Mouse (Mus musculus) G1E (cell line): ENCODE data around the gene Ank. TPM values are rescaled to one million over a fixed set of nuclear protein-coding genes. Genes with fewer than 3 reads are reported as not detected.

Experiments
- ATAC-seq: 2 replicates; pipeline ENCODE4 v1.8.0; 2016; ENCODE audit warnings: mild to moderate bottlenecking; ENCODE audit not compliant: insufficient number of reproducible peaks, poor library complexity, low FRiP score, severe bottlenecking; ENCODE audit errors: extremely low read depth
- DNase-seq: peaks from one replicate; pipeline ENCODE4 v3.0.0; 2012; ENCODE audit warnings: low spot score
- H3K27me3 ChIP-seq: 2 replicates; pipeline ENCODE4 v1.6.1; 2012; ENCODE audit warnings: mild to moderate bottlenecking, low read length, inconsistent platforms; ENCODE audit not compliant: insufficient read depth
- H3K36me3 ChIP-seq: replicated peaks from 2 replicates; pipeline ENCODE3; 2012; ENCODE audit warnings: mild to moderate bottlenecking, inconsistent platforms
- H3K4me1 ChIP-seq: 2 replicates; pipeline ENCODE4 v1.6.1; 2012; ENCODE audit warnings: low read depth, low read length, inconsistent platforms, mixed read lengths; ENCODE audit not compliant: insufficient read depth
- H3K4me3 ChIP-seq: 2 replicates; pipeline ENCODE4 v1.5.1; 2012; ENCODE audit warnings: low read depth, mild to moderate bottlenecking, inconsistent platforms, low read length, moderate library complexity, mixed read lengths
- H3K9me3 ChIP-seq: replicated peaks from 2 replicates; pipeline ENCODE4 v1.6.1; 2012; ENCODE audit warnings: inconsistent platforms
- CTCF ChIP-seq: IDR thresholded peaks from 2 replicates; pipeline ENCODE4 v1.5.1; 2012; ENCODE audit warnings: low read depth, low read length, inconsistent platforms, mixed read lengths
- GATA1 ChIP-seq: IDR thresholded peaks from 2 replicates; pipeline ENCODE4 v1.6.1; 2012; ENCODE audit warnings: borderline replicate concordance, low read length, inconsistent platforms, mixed read lengths
- GATA2 ChIP-seq: IDR thresholded peaks from 2 replicates; pipeline ENCODE4 v1.6.1; 2012; ENCODE audit warnings: low read depth, low read length, inconsistent platforms, borderline replicate concordance
- POLR2AphosphoS5 ChIP-seq: IDR thresholded peaks from 2 replicates; pipeline ENCODE4 v1.6.1; 2012; ENCODE audit warnings: low read depth, low read length, inconsistent platforms; ENCODE audit not compliant: insufficient replicate concordance
- TAL1 ChIP-seq: conservative IDR thresholded peaks from 2 replicates; pipeline ENCODE4 v1.6.1; 2012; ENCODE audit warnings: low read depth, low read length, inconsistent platforms, mixed read lengths
- polyA plus RNA-seq: library from polyadenylated mRNA; stranded (reverse); fragments of >175 nt; gene quantifications from 2 replicates; pipeline ENCODE4 v1.2.3, GENCODE M21; 2012
- total RNA-seq, 2 experiments: library from RNA; stranded (forward) in 1 of 2; stranded (reverse) in 1 of 2; fragments of 200-1000 nt in 1 of 2; fragments of >200 nt in 1 of 2; fragmentation: Nextera tagmentation in 1 of 2; gene quantifications; 2 replicates each; pipeline ENCODE4 v1.2.3; 2014 to 2017

Gene Ank
- total and polyA plus RNA-seq, 3 experiments, result 37.0 to 145 (median 39.2) TPM

GRCm38 (mm10) chr15:27549878-27550277 is 83.4 kb downstream of the Ank start:
- H3K36me3 ChIP-seq, result peaks cover 93% of the 10 kb centered on the region
- TF ChIP-seq GATA2, result no peak
- no peak for TF ChIP-seq CTCF
- TF ChIP-seq TAL1, result no peak
- no peak for TF ChIP-seq GATA1
- TF ChIP-seq POLR2AphosphoS5, result no peak
- H3K4me1 ChIP-seq, result peaks cover 16% of the 10 kb centered on the region

DNA sequence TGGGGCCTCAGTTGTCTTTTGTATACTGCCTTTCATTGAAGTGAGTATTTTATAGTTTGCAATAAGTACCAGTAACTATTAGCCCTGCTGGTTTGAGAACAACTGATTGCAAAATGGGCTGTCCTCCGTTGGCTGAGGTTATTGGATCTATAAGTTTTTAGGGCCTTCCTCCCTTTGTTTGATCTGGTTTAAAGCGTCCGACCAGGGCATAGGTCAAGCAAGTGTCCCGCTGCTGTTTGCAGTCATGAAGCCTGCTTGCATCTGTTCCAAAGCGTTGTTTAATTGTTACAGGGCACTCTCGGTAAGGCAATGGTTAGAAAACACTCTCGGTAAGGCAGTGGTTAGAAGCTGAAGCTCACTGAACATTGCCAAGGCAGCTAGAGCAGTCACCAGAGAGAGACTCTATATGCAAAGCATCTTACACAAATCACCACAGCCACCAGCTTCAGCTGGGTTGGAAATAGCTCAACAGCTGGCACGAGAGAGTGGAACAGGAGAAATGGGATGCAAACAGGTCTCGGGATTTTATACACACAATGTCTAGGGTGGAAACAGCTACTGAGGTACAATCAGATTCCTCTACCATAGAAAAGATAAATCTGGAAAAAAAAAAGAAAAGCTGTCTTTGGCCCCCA is 84.0 kb downstream of the Ank start:
- peaks cover 89% of the 10 kb centered on the region for H3K36me3 ChIP-seq
- H3K4me3 ChIP-seq, result no peak overlapping the region
- DNase-seq (no peak), ATAC-seq (no peak)
- no peaks in the 10 kb centered on the region for H3K9me3 ChIP-seq
- H3K27me3 ChIP-seq, result no peaks in the 10 kb centered on the region
- peaks cover 16% of the 10 kb centered on the region for H3K4me1 ChIP-seq
- TF ChIP-seq GATA2 (no peak), TAL1 (no peak), GATA1 (no peak), CTCF (no peak), POLR2AphosphoS5 (no peak)

More at GRCm38 (mm10) chr15:27549878-27550277, 83.4 kb downstream of the Ank start:
- no peaks in the 10 kb centered on the region for H3K27me3 ChIP-seq
- ATAC-seq, result no peak
- H3K9me3 ChIP-seq, result no peaks in the 10 kb centered on the region
- DNase-seq, result no peak
- no peak overlapping the region for H3K4me3 ChIP-seq

DNA sequence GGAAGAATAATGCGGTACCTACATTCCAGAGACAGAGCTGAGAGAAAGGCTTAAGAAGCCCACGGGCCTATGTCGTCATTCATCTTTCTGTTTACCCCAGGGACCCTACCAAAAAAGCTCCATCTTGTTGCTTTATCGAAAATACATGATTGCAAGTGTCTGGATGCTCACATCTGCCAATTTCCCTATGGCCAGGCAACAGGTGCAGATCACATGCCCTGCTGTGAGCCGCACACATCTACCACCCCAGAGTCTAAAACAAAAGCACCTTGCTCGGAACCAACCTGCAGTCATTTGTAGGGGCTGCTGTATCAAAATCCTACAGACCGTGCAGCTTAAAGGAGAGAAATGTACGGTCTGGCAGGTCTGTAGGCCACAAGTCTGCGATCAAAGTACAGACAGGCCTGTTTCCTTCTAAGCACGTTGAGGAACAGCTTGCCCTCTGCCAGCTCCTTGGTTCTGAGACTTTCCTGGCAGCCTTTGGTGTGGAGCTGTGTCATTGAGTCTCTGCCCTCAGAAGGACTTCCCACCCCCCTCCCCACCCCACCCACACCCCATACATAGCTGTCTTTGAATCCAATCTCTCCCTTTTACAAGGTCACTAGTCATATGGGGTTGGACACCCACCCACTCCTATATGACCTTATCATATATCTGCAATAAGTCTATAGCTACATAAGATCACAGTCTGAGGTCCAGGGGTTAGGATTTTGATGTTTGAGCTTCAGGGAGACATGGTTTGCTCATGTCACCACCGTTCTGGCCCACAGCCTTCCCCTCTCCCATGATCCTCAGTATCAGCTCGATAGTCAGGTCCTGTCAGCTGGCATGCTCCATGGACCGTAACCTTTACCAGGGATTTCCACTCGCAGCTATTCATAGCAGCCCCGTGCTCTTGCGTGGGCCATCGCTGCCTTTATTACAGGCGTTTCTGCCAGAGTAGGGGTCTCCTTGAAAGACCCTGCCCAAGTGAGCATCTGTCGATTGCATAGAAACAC is 84.9 kb downstream of the Ank start:
- Histone ChIP-seq H3K36me3 (peaks cover 88% of the 10 kb centered on the region), H3K4me3 (no peak overlapping the region), H3K4me1 (peaks cover 21% of the 10 kb centered on the region), H3K27me3 (no peaks in the 10 kb centered on the region), H3K9me3 (no peaks in the 10 kb centered on the region)
- ATAC-seq (no peak), DNase-seq (no peak)
- no peak for TF ChIP-seq TAL1
- no peak for TF ChIP-seq GATA1
- no peak for TF ChIP-seq GATA2

DNA sequence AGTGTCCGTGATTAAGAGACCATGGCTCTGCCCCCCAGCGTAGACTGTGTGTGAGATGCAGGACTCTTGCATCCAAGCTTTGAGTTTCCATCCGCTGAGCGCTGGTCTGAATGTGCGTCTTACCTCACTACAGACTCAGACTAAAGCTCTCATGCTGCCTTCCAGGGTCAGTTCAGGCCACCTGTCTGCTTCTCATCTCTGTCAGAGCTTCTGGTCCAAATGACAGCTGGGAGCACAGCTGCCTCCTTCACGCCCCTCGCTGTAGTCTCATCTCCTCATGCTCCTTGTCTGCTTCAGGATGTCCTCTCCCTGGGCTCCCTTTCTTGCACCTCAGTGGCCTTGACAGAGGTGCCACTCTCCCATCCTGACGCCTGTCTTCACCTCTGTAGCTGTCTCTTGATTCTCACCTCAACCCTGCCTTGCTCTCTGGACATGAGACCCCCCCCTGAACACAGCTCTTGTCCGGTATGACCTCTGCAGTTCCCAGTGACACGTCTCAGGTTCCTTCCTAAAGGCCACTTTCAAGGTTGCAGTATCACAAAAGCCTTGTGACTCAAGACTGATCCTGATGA is 85.7 kb downstream of the Ank start:
- H3K9me3 ChIP-seq, result no peaks in the 10 kb centered on the region
- no peaks in the 10 kb centered on the region for H3K27me3 ChIP-seq
- TF ChIP-seq POLR2AphosphoS5 (no peak), GATA1 (no peak), TAL1 (no peak), GATA2 (no peak), CTCF (no peak)
- DNase-seq (no peak), ATAC-seq (no peak)
- peaks cover 18% of the 10 kb centered on the region for H3K4me1 ChIP-seq
- H3K4me3 ChIP-seq, result no peak overlapping the region
- peaks cover 88% of the 10 kb centered on the region for H3K36me3 ChIP-seq

DNA sequence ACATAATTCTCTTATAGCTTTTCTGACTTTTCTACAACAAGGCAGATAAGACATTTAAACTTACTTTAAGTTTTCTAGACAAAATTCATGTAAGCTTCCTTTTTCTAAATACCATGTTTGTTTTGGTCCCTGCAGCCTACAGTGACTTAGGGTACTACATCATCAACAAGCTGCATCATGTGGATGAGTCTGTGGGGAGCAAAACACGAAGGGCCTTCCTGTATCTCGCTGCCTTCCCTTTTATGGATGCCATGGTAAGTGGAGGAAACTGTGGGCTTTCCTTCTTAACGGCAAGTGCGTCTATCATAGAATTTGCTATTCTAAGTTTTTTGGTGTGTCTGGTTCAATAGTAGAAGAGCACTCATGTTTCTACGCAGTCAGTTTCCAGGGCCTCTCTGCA is 87.1 kb downstream of the Ank start:
- Histone ChIP-seq H3K9me3 (no peaks in the 10 kb centered on the region), H3K27me3 (no peaks in the 10 kb centered on the region), H3K4me3 (no peak overlapping the region), H3K4me1 (peaks cover 17% of the 10 kb centered on the region), H3K36me3 (peaks cover 90% of the 10 kb centered on the region)
- TF ChIP-seq GATA1, result no peak
- TF ChIP-seq POLR2AphosphoS5, result no peak
- no peak for TF ChIP-seq TAL1
- TF ChIP-seq CTCF, result no peak
- TF ChIP-seq GATA2, result no peak
- no peak for DNase-seq
- no peak for ATAC-seq

GRCm38 (mm10) chr15:27558456-27559147 is 92.1 kb downstream of the Ank start:
- ATAC-seq (no peak), DNase-seq (no peak)
- H3K36me3 ChIP-seq, result peaks cover 89% of the 10 kb centered on the region
- no peak overlapping the region for H3K4me3 ChIP-seq
- no peak for TF ChIP-seq TAL1
- no peak for TF ChIP-seq GATA1
- no peak for TF ChIP-seq POLR2AphosphoS5
- no peak for TF ChIP-seq GATA2
- TF ChIP-seq CTCF, result no peak
- no peaks in the 10 kb centered on the region for H3K27me3 ChIP-seq
- H3K4me1 ChIP-seq, result peaks cover 11% of the 10 kb centered on the region
- no peaks in the 10 kb centered on the region for H3K9me3 ChIP-seq
